Mouse (Mus musculus): ENCODE data around the gene Il12rb1.

The Il12rb1 gene

DNA sequence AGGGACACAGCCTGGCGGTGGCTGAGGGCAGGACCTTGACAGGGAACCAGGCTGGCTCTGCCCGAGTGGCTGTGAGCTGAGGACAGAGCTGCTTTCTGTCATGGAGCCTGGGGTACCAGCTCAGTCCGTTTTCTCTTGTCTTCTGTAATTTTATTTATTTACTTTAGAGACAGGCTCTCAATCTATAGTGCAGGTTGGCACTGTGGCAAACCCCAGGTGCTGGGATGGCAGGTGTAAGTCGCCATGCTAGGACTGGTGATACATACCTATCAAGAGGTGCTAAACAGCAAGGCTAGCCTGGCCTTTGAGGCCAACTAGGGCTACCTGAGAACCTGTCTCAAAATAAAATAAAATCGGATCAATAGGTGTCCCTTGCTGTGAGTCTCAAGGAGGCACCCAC lies 47.8 kb downstream of the Il12rb1 start:
- no peak for DNase-seq

DNA sequence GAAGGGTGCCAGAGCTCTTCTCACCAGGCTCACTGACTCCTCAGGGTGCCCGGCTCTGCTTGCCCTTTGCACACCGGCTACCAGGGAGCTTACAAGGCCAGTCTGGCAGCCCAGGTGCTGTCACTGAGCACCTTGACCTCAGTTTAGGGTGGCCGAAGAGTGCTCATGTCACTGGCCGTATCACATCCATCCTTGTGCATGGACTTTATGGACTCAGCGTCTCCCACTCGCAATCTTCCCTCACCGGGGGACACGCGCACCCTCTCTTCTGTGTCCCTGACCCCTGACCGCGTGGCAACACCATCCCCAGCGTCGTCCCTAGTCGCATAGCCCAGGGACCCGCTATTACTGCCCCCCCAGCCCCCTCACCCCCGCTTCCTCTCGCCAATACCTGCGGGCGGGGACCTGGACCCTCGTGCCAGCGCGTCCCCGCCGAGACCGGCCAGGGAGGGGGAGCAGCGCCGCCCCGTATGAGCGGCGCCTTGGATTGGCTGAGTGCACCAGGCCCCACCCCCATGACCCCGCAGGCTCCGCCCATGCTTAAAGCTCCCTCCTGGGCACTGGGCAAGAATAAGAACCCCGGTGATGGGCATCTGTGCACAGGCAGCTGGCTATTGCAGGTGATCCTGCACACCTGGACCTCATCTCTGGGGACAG lies 48.4 kb downstream of the Il12rb1 start:
- DNase-seq = peak; percentile 85

DNA sequence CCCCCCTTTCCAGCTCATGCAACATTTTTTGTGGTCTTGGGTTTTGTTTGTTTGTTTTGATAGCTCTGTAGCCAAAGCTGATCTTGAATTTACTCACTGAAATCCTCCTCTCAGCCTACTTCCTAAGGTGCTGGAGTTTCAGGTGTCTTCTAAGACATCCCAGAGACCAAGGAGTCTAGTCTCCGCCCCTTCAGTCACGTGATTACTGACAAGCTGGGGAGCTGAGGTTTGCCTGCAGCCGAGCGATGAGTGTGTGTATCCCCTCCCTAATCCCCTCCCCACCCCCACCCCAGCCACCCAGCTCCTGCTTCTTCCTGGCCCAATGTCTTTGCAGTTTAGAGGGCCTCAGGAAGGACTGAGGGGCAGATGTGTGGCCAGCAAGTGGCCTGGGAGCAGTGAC lies 49.3 kb downstream of the Il12rb1 start:
- DNase-seq = no peak

DNA sequence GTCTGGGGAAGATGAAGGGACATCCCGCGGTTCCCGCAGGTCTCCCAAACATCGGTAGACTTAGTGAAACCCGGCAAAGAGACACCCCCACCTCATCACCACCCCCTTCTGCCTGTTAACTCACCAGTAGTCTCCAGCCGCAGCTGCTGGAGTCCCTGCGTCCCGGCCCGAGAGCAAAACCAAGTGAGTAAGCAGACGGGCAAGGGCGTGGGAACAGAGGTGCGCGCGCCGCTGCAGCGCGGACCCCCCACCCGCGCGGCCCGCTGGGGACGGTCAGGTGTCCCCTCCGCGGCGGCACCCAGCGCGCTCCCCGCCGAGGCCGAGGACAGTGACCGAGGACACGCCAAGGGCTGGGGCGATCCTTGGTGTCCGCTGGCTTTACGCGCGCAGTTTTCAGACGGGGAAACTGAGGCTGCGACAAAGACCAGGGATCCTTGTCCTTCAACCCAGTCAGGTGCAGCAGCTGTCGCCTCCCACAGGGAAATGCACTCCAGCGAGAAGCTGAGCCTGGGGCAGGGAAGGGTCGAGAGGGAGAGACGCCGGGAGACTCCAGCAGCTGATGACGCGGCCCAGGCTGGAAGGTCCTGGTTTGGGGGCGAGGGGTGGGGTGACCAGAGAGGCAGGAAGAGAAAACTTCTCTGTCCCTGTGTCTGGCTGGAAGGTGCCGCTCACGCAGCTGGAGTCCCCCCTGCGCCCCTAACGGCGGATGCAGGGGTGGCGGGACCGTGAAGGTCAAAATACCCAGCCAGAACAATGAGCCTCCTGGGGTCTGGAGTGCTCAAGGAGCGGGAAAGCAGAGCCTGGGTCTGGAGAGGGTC lies 54.8 kb downstream of the Il12rb1 start, which contains the start of gene Kcnn1:
Gene Kcnn1 (minus strand): TSS at position 435 of the 818 bp plus-strand sequence.
- peak; percentile 50 for DNase-seq

DNA sequence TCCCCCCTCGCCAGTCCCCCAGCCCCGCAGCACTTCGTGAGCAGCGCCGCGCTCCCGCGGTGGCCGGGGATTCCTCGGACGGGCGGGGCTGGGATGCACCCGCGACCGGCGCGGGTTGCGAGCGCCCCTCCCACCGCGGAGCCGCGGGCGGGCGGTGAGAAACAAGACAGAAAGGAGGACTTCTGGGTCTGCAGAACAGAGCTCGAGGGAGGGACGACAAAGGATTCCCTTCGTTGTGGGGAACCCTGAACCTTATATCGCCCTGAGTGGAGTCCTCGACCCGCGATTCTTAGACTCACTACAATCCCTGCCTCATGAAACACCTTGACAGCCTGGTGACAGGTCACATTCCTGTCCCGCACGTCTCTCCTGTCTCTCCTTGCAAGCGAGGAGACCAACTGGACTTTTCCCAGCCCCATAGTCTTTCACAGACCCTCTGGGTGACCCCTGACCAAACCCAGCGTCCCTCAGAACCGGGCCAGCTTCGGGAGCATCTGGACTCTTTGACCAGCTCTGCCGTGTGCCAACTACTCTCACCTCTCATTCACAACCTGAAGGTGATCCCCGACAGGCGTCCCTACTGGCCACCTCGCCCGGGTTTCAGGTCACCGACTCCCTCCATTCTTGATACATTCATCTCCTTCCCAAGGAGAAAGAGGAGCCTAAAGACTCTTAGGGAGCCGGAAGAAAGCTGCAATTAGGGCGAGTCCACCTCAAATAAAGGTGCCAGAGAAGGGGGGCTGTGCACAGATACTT lies 55.9 kb downstream of the Il12rb1 start:
- DNase-seq = peak; percentile 62

DNA sequence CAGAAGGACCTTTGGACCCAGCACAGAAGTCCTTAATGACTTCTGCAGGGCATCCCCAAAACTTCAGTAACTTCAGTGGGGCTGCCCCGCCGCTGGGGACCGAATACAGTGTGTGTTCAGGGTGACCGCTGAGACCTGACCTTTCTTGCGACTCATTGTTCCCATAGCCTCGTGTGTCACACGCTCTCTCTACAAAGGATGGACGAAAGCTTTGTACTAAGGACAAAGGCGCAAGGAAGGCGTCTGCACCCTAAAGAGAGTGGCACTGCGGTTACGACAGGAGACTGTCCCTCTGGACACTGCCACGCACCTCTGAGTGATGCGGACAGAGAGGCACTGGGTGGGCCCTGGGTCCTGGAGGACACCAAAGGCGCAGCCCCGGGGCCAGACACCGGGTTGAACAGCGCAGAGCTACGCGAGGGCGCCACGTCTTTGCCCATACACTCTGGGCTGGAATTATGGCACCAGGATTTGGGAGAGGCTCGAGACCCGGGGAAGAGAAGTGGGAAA lies 56.5 kb downstream of the Il12rb1 start:
- peak; percentile 68 for DNase-seq

DNA sequence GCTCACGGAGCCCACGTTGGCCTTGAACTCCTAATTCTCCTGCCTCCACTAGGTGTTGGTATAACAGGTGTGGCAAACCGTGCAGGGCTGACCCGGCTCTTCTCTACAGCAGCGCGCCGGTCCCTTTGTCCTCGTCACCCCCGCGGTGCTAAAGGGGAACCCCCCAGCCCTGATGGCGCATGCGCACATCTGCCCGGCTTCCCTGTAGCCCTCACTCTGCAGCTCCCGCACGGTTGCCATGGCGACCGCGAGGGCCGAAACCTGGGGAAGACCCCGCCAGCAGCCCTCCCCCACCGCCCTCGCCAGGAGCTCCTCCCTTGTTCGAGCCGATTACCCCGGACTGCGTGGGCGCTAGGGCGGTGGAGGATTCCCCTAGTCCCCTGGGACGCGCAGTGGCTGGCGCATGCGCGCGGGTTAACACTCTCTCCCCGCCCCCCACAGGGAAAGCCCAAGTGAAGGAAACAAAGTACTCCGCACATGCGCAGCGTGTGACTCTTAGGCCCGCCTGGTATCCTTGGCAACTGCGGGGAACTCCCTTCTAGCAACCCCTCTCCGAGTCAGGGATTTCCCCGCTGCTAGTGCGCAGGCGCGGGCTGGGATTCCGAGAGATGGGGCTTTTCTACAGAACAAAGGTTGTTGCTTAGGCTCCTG lies 57.2 kb downstream of the Il12rb1 start:
- DNase-seq = peak; percentile 99

DNA sequence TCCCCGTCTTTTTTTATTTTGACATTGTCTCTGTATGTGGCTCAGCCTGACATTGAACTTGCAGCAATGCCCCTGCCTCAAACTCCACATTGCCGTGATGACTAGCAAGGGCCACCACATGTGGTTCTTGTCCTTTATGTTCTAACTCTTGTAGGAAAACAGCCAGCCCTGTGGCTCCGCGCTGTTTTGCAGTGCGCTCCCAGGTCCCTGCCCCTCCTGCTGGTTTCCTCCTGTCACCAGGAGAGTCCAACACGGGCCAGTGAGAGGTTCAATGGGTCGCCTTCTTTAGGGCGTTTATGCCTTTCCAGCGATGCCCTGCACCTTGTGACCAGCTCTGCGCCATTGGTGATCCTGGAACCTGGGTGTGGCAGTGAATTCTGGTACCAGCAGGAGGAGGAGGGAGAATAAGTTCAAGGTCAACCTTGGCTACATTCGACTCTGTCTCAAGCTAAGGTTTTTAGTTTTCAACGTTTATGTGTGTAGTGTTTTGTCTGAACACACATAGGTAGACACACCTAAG lies 57.8 kb downstream of the Il12rb1 start:
- no peak for DNase-seq

DNA sequence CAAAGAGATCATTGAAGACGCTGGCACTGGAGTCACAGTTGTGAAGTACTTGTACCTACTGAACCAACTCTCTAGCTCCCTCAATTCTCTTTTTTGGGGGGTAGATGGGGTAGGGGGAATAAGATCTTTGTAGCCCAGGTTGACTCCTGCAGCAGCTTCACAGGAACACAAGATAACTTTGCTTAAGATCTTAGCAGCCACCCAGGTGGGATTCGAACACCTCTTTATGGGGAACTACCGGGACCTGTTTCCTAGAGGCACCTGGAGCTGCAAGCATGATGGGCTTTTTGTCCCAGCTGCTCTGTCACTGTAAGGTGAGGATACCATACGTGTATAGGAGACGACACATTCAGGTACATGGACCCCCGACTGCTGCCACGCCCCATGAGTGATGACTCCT lies 58.3 kb downstream of the Il12rb1 start:
- DNase-seq = no peak

DNA sequence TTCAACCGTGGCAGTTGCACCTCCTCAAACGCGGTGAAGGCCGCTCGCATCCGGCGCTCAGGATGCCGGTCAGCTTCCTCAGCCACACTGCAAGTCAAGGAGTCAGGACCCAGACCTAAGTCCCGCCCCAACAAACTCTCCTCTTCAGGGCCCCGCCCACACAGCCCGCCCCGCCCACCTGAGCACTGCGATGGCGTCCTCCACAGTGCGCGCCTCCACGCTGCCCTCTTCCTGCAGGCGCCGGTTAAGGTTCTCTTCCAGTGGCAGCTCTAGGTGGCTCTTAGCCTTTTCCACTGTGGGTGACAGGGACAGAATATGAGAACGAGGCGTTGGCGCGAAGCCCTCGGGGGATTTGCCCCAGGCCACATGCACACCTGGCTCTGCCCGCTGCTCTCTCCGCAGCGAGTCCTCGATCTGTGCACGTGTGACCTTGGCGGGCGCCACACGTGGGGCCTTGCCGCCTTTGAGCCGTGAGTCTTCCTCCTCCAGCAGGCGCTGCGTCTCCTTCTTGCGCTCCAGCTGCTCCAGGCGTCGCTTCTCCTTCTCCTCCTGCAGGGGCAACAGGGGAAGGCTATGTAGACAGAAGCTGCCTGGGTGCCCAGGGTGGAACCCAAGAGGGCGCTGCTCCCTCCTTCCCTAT lies 60.4 kb downstream of the Il12rb1 start:
- DNase-seq = peak; percentile 61

DNA sequence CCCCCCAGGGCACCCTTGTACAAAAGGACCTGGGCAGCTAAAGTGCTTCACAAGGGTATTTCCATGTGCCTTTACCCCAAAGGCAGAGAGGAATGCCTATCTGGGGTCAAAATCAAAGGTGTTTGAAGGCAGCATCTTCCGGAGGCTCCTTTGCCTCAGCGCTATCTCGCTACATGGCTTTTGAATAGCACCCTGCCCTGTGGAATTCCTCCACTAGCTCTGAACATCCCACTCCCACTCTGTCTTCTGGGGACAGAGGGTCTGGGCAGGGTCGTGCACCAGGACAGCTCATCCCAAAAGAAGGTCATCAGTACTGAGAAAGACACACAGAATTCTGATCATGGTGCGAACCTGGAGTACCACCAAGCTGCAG lies 60.9 kb downstream of the Il12rb1 start:
- no peak for DNase-seq

DNA sequence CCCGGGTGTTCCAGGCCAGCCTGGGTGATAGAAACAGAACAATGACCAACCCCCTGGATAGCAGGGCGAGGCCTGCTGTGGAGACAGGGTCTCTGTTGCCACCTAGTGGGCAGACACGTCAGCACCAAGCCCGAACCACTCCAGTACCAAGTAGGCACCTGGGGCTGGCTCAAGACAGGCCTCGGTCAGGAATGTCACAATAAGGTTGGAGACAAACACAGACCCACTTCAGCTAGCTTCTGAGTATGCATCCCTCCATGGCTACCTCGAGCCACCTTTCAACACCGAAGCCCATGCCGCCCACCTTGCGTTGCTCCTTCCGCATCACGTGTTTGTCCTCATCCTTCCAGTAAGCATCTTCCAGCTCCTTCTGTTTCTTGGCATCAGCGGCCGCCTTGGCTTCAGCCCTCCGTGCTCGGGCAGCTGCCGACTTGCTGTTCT lies 61.4 kb downstream of the Il12rb1 start:
- DNase-seq = peak; percentile 72

All from cerebellum, adult 9-11 months (tissue).